Mouse (Mus musculus): ENCODE measurements around the gene Gnaz. TPM values are rescaled to one million over a fixed set of nuclear protein-coding genes. Genes with fewer than 3 reads are reported as not detected.
"Not testable (repeated sequence)": the region's sequence is repeated elsewhere in the genome, so short reads cannot be mapped to it uniquely, and the experiment has no call there.

The Gnaz gene
- polyA plus RNA-seq, 1 experiment from 2014 or later, result 14.0 TPM

GRCm38 (mm10) chr10:75036883-75037379, 70.0 kb downstream of the Gnaz start, which contains the start of gene Rab36:
Gene Rab36 (plus strand): TSS chr10:75037058.
- H3K4me1 ChIP-seq, result peaks cover 30% of the 10 kb centered on the region
- WGBS, result 1% methylated on average over 36 of the region's 36 CpGs
- no peaks in the 10 kb centered on the region for H3K36me3 ChIP-seq (replicated peaks)
- H3K4me3 ChIP-seq (replicated peaks), result peak within 1 kb of the TSS; percentile 41
- no peaks in the 10 kb centered on the region for H3K27me3 ChIP-seq
- H3K9ac ChIP-seq, result peak within 1 kb of the TSS; percentile 64
- no peaks in the 10 kb centered on the region for H3K9me3 ChIP-seq
- peak within 1 kb of the TSS; percentile 69 for H3K4me2 ChIP-seq
- peak; percentile 95 for ATAC-seq (ENCODE audit: low FRiP score)
- H3K27ac ChIP-seq, result peak within 1 kb of the TSS; percentile 85

- H3K27ac ChIP-seq; H3K9ac ChIP-seq; H3K4me3 ChIP-seq (replicated peaks); H3K9me3 ChIP-seq; H3K4me2 ChIP-seq; H3K27me3 ChIP-seq; ATAC-seq (ENCODE audit: low FRiP score); H3K36me3 ChIP-seq (replicated peaks): not testable (repeated sequence)
- WGBS, result 14% methylated on average over 1 of the region's 1 CpGs
- peaks cover 15% of the 10 kb centered on the region for H3K4me1 ChIP-seq
Measured at GRCm38 (mm10) chr10:75042060-75042459, 75.1 kb downstream of the Gnaz start.

- ATAC-seq (ENCODE audit: low FRiP score), result 0 out of 2 replicates have a peak, but pooled peaks have one; percentile 17
- WGBS, result 49% methylated on average over 7 of the region's 7 CpGs
Measured at GRCm38 (mm10) chr10:75044459-75044858, 77.5 kb downstream of the Gnaz start.

GRCm38 (mm10) chr10:75045831-75046230, 78.9 kb downstream of the Gnaz start:
- 95% methylated on average over 15 of the region's 15 CpGs for WGBS
- peaks cover 4% of the 10 kb centered on the region; the same call in 1 of the 2 replicates for H3K4me1 ChIP-seq

More at GRCm38 (mm10) chr10:75044459-75044858, 77.5 kb downstream of the Gnaz start:
- Histone ChIP-seq H3K4me3 (replicated peaks) (no peak overlapping the region), H3K27ac (no peak overlapping the region), H3K9me3 (no peaks in the 10 kb centered on the region), H3K4me2 (no peak overlapping the region), H3K4me1 (peaks cover 4% of the 10 kb centered on the region; the same call in 1 of the 2 replicates), H3K36me3 (replicated peaks) (0 out of 2 replicates have a peak, but pooled peaks cover 6% of the 10 kb centered on the region), H3K9ac (no peak overlapping the region), H3K27me3 (no peaks in the 10 kb centered on the region)

GRCm38 (mm10) chr10:75048711-75049110, 81.7 kb downstream of the Gnaz start:
- H3K4me1 ChIP-seq, result no peaks in the 10 kb centered on the region; the same call in 1 of the 2 replicates
- no peak overlapping the region for H3K9ac ChIP-seq
- no peak overlapping the region for H3K4me2 ChIP-seq
- WGBS, result 90% methylated on average over 7 of the region's 7 CpGs
- no peak for ATAC-seq (ENCODE audit: low FRiP score)
- no peak overlapping the region for H3K4me3 ChIP-seq (replicated peaks)
- H3K36me3 ChIP-seq (replicated peaks), result 0 out of 2 replicates have a peak, but pooled peaks cover 6% of the 10 kb centered on the region
- H3K27ac ChIP-seq, result no peak overlapping the region
- no peaks in the 10 kb centered on the region for H3K9me3 ChIP-seq
- H3K27me3 ChIP-seq, result no peaks in the 10 kb centered on the region

More at GRCm38 (mm10) chr10:75045831-75046230, 78.9 kb downstream of the Gnaz start:
- ATAC-seq (ENCODE audit: low FRiP score), result no peak
- Histone ChIP-seq H3K27me3 (no peaks in the 10 kb centered on the region), H3K9me3 (no peaks in the 10 kb centered on the region), H3K27ac (no peak overlapping the region), H3K36me3 (replicated peaks) (0 out of 2 replicates have a peak, but pooled peaks cover 6% of the 10 kb centered on the region), H3K9ac (no peak overlapping the region), H3K4me3 (replicated peaks) (no peak overlapping the region), H3K4me2 (no peak overlapping the region)

- Histone ChIP-seq H3K36me3 (replicated peaks) (0 out of 2 replicates have a peak, but pooled peaks cover 2% of the 10 kb centered on the region), H3K4me2 (no peak overlapping the region), H3K27me3 (no peaks in the 10 kb centered on the region), H3K4me3 (replicated peaks) (no peak overlapping the region), H3K9ac (no peak overlapping the region), H3K9me3 (no peaks in the 10 kb centered on the region), H3K4me1 (peaks cover 9% of the 10 kb centered on the region), H3K27ac (no peak overlapping the region)
- ATAC-seq (ENCODE audit: low FRiP score), result no peak
- WGBS, result 95% methylated on average over 21 of the region's 21 CpGs
Measured at GRCm38 (mm10) chr10:75051364-75052074, 84.5 kb downstream of the Gnaz start.

- Histone ChIP-seq H3K4me2 (no peak overlapping the region), H3K4me3 (replicated peaks) (no peak overlapping the region), H3K9me3 (no peaks in the 10 kb centered on the region), H3K27ac (no peak overlapping the region), H3K9ac (no peak overlapping the region), H3K36me3 (replicated peaks) (no peaks in the 10 kb centered on the region), H3K27me3 (no peaks in the 10 kb centered on the region), H3K4me1 (peaks cover 12% of the 10 kb centered on the region)
- ATAC-seq (ENCODE audit: low FRiP score), result no peak
- 81% methylated on average over 8 of the region's 8 CpGs for WGBS
Measured at GRCm38 (mm10) chr10:75052902-75053301, 85.9 kb downstream of the Gnaz start.

GRCm38 (mm10) chr10:75053655-75054054, 86.7 kb downstream of the Gnaz start:
- Histone ChIP-seq H3K36me3 (replicated peaks) (no peaks in the 10 kb centered on the region), H3K4me3 (replicated peaks) (no peak overlapping the region), H3K4me1 (peaks cover 18% of the 10 kb centered on the region), H3K27ac (no peak overlapping the region), H3K9me3 (no peaks in the 10 kb centered on the region), H3K27me3 (no peaks in the 10 kb centered on the region), H3K9ac (no peak overlapping the region), H3K4me2 (no peak overlapping the region)
- ATAC-seq (ENCODE audit: low FRiP score), result no peak
- 92% methylated on average over 4 of the region's 4 CpGs for WGBS

- Histone ChIP-seq H3K27ac (no peak overlapping the region), H3K9me3 (no peaks in the 10 kb centered on the region), H3K4me3 (replicated peaks) (no peak overlapping the region), H3K36me3 (replicated peaks) (no peaks in the 10 kb centered on the region), H3K4me2 (no peak overlapping the region), H3K27me3 (no peaks in the 10 kb centered on the region), H3K4me1 (peaks cover 23% of the 10 kb centered on the region), H3K9ac (no peak overlapping the region)
- ATAC-seq (ENCODE audit: low FRiP score), result no peak
- 94% methylated on average over 6 of the region's 6 CpGs for WGBS
Measured at GRCm38 (mm10) chr10:75054125-75054524, 87.1 kb downstream of the Gnaz start.

GRCm38 (mm10) chr10:75055672-75056071, 88.7 kb downstream of the Gnaz start:
- H3K9me3 ChIP-seq, result no peaks in the 10 kb centered on the region
- no peak overlapping the region for H3K4me3 ChIP-seq (replicated peaks)
- no peaks in the 10 kb centered on the region for H3K36me3 ChIP-seq (replicated peaks)
- 79% methylated on average over 5 of the region's 5 CpGs for WGBS
- H3K4me2 ChIP-seq, result no peak overlapping the region
- H3K27me3 ChIP-seq, result no peaks in the 10 kb centered on the region
- no peak overlapping the region for H3K9ac ChIP-seq
- no peak overlapping the region for H3K27ac ChIP-seq
- H3K4me1 ChIP-seq, result peaks cover 32% of the 10 kb centered on the region
- no peak for ATAC-seq (ENCODE audit: low FRiP score)

- no peaks in the 10 kb centered on the region for H3K9me3 ChIP-seq
- H3K36me3 ChIP-seq (replicated peaks), result no peaks in the 10 kb centered on the region
- H3K9ac ChIP-seq, result no peak overlapping the region
- no peak overlapping the region for H3K4me3 ChIP-seq (replicated peaks)
- 7% methylated on average over 4 of the region's 4 CpGs for WGBS
- H3K27ac ChIP-seq, result no peak overlapping the region
- no peak overlapping the region for H3K4me2 ChIP-seq
- 0 out of 2 replicates have a peak, but pooled peaks have one; percentile 5 for ATAC-seq (ENCODE audit: low FRiP score)
- peaks cover 34% of the 10 kb centered on the region for H3K4me1 ChIP-seq
- H3K27me3 ChIP-seq, result 0 out of 2 replicates have a peak, but pooled peaks cover under 1% of the 10 kb centered on the region
Measured at GRCm38 (mm10) chr10:75056255-75056654, 89.3 kb downstream of the Gnaz start.

- Histone ChIP-seq H3K9ac (no peak overlapping the region), H3K4me2 (no peak overlapping the region), H3K4me3 (replicated peaks) (no peak overlapping the region), H3K4me1 (peaks cover 55% of the 10 kb centered on the region), H3K27ac (no peak overlapping the region), H3K36me3 (replicated peaks) (no peaks in the 10 kb centered on the region), H3K27me3 (peaks cover 11% of the 10 kb centered on the region; the same call in 1 of the 2 replicates), H3K9me3 (no peaks in the 10 kb centered on the region)
- no peak for ATAC-seq (ENCODE audit: low FRiP score)
- 86% methylated on average over 8 of the region's 8 CpGs for WGBS
Measured at GRCm38 (mm10) chr10:75058336-75058735, 91.4 kb downstream of the Gnaz start.

Measured in forebrain, embryonic 12.5 days (tissue).